Mouse (Mus musculus): Measurements from ENCODE around the gene Crispld2.

The Crispld2 gene

GRCm38 (mm10) chr8:120067936-120068668 lies 75.9 kb downstream of the Crispld2 start:
- no peak for DNase-seq (ENCODE audit: low spot score in 2 of 2)

DNA sequence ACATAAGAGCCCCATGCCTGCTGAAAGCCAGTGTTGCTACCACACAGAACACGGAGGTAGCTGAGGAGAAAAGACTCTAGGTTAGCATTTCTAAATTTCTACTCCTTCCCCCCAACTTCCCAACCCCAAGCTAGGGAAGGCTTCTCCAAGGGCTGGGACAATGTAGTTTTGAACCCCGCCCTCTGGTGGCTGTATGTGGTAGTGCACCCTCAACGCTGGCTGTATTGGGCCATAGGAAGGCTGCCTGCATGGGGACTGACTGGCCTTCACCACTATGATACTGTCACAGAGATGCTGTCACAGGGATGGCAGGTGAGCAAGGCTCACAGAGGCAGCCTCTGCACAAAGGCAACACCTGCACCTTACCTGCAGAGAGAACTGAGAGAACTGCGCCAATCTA lies 79.4 kb downstream of the Crispld2 start:
- peak; percentile 78 to 87 for DNase-seq (ENCODE audit: low spot score in 2 of 2)

GRCm38 (mm10) chr8:120072259-120072658 lies 80.0 kb downstream of the Crispld2 start:
- DNase-seq (ENCODE audit: low spot score in 2 of 2): no peak

GRCm38 (mm10) chr8:120072827-120073226 lies 80.6 kb downstream of the Crispld2 start:
- DNase-seq (ENCODE audit: low spot score in 2 of 2): no peak

DNA sequence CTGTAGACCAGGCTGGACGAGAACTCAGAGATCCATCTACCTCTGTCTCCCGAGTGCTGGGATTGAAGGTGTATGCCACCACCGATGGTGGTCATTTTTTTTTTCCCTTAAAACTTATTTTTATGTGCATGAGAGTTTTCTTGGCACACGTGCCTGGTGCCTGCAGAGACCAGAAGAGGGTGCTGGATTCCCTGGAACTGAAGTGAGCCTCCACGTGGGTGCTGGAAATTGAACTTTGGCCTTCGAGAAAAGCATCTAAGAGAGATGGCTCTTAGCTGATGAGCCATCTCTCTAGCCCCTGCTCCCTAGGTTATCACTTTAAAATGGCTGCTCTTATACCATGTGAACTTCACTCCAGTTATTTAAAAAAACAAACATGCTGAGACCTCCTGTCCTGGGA lies 82.3 kb downstream of the Crispld2 start:
- no peak for DNase-seq (ENCODE audit: low spot score in 2 of 2)

- no peak for DNase-seq (ENCODE audit: low spot score in 2 of 2)
Measured at GRCm38 (mm10) chr8:120075347-120075746, 83.1 kb downstream of the Crispld2 start.

- DNase-seq (ENCODE audit: low spot score in 2 of 2): peak; percentile 77 to 89
Measured at GRCm38 (mm10) chr8:120078080-120078479, 85.8 kb downstream of the Crispld2 start.

GRCm38 (mm10) chr8:120079361-120079760 lies 87.1 kb downstream of the Crispld2 start:
- no peak for DNase-seq (ENCODE audit: low spot score in 2 of 2)

GRCm38 (mm10) chr8:120083261-120083660 lies 91.0 kb downstream of the Crispld2 start:
- DNase-seq (ENCODE audit: low spot score in 2 of 2): peak in 1 of 2 experiments; percentile 69

DNA sequence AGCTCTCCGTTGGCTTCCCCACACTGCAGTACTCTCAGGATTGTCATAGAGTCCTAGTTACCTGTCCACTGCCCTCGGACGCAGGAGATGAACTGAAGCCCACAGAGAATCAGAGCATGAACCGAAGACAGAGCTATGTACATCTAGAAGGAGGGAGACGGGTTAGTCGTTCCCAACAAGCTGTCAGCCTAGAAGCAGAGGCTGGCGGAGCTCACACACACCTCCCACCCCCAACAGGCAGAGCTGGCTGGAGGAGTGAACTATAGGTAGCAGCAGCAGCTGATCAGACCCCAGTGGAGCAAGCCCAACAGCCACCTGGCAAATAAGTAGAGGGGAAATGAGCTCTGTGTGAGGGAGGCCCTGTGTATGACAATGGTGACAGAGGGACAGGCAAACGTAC lies 92.5 kb downstream of the Crispld2 start:
- no peak for DNase-seq (ENCODE audit: low spot score in 2 of 2)

GRCm38 (mm10) chr8:120089511-120089910 lies 97.3 kb downstream of the Crispld2 start:
- no peak for DNase-seq (ENCODE audit: low spot score in 2 of 2)

DNA sequence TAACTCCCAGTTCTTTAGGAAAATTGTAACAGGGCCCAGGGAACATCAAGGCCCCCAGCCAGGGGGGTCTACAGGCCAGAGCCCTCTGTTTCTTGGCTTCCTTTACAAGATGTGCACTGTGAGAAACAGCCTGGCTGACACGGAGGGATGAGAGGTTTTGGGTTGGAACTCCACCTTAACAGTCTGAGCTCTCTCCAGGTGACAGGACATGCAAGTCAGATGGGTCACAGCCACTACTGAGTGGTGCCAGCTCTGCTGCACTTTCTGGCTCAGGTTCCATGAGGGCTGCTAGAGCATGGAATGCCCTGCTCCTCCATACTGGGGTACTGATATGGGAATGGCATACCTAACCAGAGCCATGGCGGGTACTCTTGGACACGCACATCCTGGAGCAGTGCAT lies 98.8 kb downstream of the Crispld2 start:
- DNase-seq (ENCODE audit: low spot score in 2 of 2): no peak

GRCm38 (mm10) chr8:120093103-120093502 lies 100.9 kb downstream of the Crispld2 start:
- DNase-seq (ENCODE audit: low spot score in 2 of 2): no peak

GRCm38 (mm10) chr8:120094801-120095200 lies 102.6 kb downstream of the Crispld2 start:
- DNase-seq (ENCODE audit: low spot score in 2 of 2): no peak

DNA sequence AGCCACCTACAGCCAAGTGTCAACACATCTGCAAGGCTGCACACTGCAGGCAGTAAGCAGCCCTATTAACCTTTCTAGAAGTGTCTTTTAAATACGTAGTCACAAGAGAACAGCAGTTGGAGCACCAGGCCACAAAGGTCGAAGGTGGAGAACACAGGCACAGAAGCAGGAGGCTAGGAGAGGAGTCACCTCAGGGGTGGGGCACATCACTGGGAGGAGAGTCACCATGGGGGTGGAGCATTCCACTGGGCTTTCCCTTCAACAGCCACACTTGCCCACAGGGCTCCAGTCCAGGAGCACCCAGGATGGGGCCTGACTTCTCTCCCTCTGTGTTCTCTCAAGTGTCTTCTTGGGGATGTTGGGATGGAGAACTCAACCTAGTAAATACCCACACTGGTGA lies 104.2 kb downstream of the Crispld2 start:
- DNase-seq (ENCODE audit: low spot score in 2 of 2): no peak

- no peak for DNase-seq (ENCODE audit: low spot score in 2 of 2)
Measured at GRCm38 (mm10) chr8:120100388-120101067, 108.3 kb downstream of the Crispld2 start.

DNA sequence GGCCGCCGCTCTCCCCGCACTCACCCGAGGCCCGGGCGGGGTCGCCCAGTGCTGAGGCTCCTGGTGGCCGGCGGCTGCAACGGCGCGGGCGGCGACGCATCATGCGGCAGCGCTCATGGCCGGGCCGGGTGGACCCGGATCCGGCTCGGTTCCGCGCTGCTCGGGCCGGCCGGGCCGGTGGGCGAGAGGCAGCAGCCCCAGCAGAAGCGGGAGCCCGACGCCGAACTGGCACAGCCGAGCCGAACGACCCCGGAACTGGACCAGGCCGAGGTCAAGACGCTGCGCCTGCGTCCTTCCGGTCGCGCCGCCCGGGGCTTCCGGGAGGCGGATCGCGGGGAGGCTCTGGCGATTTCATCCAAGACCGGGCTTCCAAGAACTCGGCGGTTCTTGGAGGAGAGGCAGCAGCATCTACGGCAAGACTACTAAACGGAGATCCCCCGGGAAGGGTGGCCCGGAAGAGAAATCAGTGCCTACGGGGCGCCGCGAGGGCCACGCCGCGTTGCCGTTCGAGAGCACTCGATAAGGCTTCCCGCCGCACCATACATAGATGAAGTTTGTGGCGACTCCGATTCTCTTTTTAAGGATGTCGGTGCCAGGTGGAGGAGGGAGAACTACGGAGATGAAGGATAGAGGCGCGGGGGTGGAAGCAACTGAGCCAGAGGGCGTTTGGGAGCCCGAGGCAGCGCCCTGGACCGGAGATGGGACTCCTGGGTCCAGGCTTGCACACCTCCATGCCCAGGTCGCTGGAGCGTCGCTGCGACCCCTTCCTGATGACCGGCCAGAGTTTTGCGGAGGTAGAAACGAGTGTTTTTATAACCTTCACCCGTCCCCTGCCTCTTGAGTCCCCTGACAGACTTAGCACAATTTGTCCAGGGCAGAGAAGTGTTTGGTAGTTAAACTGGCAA lies 109.1 kb downstream of the Crispld2 start, which contains the start of gene Zdhhc7:
TSS of gene Zdhhc7 (minus strand) at position 415 of the 905 bp plus-strand sequence.
- peak; percentile 89 for DNase-seq (ENCODE audit: low spot score in 2 of 2)

Data from right cerebral cortex, postnatal 10 days (tissue).